Mouse (Mus musculus) lung, embryonic 15.5 days (tissue): ENCODE measurements around the gene AY358078. TPM values are rescaled to one million over a fixed set of nuclear protein-coding genes. Genes with fewer than 3 reads are reported as not detected.
"Not testable (repeated sequence)": the region's sequence is repeated elsewhere in the genome, so short reads cannot be mapped to it uniquely, and the experiment has no call there.

Experiments
- ATAC-seq: fragments of 200-750 bp; cut with Nextera tagmentation; 2 replicates; pipeline ENCODE4 v1.8.0; 2017; ENCODE audit warnings: moderate number of reproducible peaks, borderline replicate concordance; ENCODE audit not compliant: low FRiP score, low TSS enrichment; ENCODE audit errors: extremely low read depth
- H3K27ac ChIP-seq: fragments of 300-500 bp; sonication (generic); 2 replicates; pipeline ENCODE4 v1.5.1; 2015; ENCODE audit warnings: moderate library complexity, mild to moderate bottlenecking, inconsistent platforms
- H3K27me3 ChIP-seq: fragments of 300-500 bp; sonication (generic); 2 replicates; pipeline ENCODE4 v1.6.1; 2015; ENCODE audit warnings: inconsistent platforms
- H3K36me3 ChIP-seq: fragments of 300-500 bp; sonication (generic); 2 replicates; pipeline ENCODE4 v1.6.1; 2015; ENCODE audit warnings: inconsistent platforms
- H3K4me1 ChIP-seq: fragments of 300-500 bp; sonication (generic); 2 replicates; pipeline ENCODE4 v1.6.1; 2015; ENCODE audit warnings: inconsistent platforms
- H3K4me2 ChIP-seq: fragments of 300-500 bp; sonication (generic); 2 replicates; pipeline ENCODE4 v1.6.1; 2015; ENCODE audit warnings: inconsistent platforms, mild to moderate bottlenecking, moderate library complexity
- H3K4me3 ChIP-seq: fragments of 300-500 bp; sonication (generic); 2 replicates; pipeline ENCODE4 v1.5.1; 2015; ENCODE audit warnings: mild to moderate bottlenecking, inconsistent platforms
- H3K9ac ChIP-seq: fragments of 300-500 bp; sonication (generic); 2 replicates; pipeline ENCODE4 v1.6.1; 2015; ENCODE audit warnings: inconsistent platforms
- H3K9me3 ChIP-seq: fragments of 300-500 bp; sonication (generic); 2 replicates; pipeline ENCODE4 v1.6.1; 2016; ENCODE audit warnings: inconsistent platforms
- WGBS: fragments of 180-500 bp; shearing (Covaris S2); methylation state at CpG from one replicate; pipeline ENCODE4 v1.1.7; 2015; 5-methylcytosine and 5-hydroxymethylcytosine counted together
- polyA plus RNA-seq: library from polyadenylated mRNA; unstranded; fragments of >200 nt; fragmentation: Nextera tagmentation; extraction: Ambion mirVana; gene quantifications from 2 replicates; pipeline ENCODE4 v1.2.1, GENCODE M21; 2015

The AY358078 gene
- polyA plus RNA-seq, result not detected in 2 replicates

DNA sequence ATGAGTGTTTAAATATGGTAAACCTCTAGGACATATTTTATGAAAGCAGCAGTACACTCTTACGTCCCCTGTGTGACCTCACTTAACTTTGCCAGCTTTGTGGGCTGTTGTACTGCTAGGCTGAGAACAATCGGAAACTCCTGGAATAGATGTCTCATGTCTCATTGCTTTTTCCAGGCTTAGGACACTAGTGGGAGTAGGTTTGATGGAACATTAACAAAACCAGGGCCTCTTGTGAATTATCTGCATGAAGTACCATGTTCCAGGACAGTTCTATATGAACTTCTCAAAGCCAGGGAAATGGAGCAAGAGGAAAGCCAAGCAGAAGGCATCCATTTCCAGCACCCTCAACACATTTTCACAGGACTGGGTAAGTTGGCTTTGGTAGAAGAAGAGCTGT lies at the start of gene AY358078:
AY358078 (plus strand) TSS at position 301 of the 400 bp plus-strand sequence.
- H3K9ac ChIP-seq, result no peak within 1 kb of the TSS
- no peaks in the 10 kb centered on the region for H3K27me3 ChIP-seq
- H3K4me2 ChIP-seq, result no peak within 1 kb of the TSS
- no peak within 1 kb of the TSS for H3K4me3 ChIP-seq
- WGBS, result 66% methylated on average over 2 of the region's 2 CpGs
- H3K27ac ChIP-seq, result no peak within 1 kb of the TSS
- H3K4me1 ChIP-seq, result no peaks in the 10 kb centered on the region
- H3K9me3 ChIP-seq, result no peaks in the 10 kb centered on the region
- no peak for ATAC-seq
- no peaks in the 10 kb centered on the region for H3K36me3 ChIP-seq

DNA sequence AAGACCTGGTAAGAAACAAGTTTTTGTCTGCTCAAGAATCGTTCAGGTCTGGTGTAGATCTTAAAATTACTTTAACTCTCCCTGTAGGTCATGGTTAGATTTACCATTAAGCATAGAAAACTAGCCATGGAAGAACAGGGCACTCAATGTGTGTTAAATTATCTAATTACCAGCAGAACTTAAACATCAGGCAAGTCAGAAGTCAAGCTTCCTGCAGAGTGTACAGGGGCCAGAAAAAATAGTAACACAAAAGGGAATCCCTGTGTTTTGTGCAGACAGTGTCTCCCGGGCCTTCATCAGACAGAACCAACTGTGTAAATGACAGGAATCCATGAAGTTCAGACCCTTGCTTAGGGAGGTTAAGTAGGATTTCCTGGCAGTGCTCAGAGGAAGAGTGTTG lies 43.9 kb upstream of the AY358078 start:
- Histone ChIP-seq H3K4me2 (no peak overlapping the region), H3K27ac (no peak overlapping the region), H3K9ac (no peak overlapping the region), H3K27me3 (no peaks in the 10 kb centered on the region), H3K4me1 (no peaks in the 10 kb centered on the region), H3K36me3 (no peaks in the 10 kb centered on the region), H3K4me3 (no peak overlapping the region), H3K9me3 (no peaks in the 10 kb centered on the region)
- ATAC-seq, result no peak
- WGBS, result 71% methylated on average over 2 of the region's 2 CpGs

DNA sequence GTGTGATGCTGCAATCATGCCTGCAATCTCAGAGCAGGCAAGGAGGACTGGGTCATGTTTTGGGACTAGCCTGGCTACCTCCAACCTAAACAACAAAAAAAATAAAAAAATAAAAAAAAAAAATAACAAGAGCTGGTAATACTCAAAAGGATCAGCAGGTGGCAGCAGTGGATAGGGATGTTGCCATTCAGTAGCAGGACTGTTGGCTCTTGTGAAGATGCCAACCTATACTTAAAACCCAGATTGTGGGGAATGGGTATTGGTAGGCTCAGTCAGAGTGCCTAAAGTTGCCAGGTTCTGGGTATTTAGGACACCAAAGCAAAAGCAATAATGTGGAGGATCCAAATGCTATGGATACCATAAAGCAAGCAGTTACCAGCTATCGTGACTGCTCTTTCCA lies 28.5 kb upstream of the AY358078 start:
- H3K4me3 ChIP-seq, H3K9ac ChIP-seq, H3K4me1 ChIP-seq, ATAC-seq, H3K27me3 ChIP-seq, H3K4me2 ChIP-seq, H3K9me3 ChIP-seq, H3K27ac ChIP-seq, H3K36me3 ChIP-seq: not testable (repeated sequence)
- 70% methylated on average over 1 of the region's 1 CpGs for WGBS

DNA sequence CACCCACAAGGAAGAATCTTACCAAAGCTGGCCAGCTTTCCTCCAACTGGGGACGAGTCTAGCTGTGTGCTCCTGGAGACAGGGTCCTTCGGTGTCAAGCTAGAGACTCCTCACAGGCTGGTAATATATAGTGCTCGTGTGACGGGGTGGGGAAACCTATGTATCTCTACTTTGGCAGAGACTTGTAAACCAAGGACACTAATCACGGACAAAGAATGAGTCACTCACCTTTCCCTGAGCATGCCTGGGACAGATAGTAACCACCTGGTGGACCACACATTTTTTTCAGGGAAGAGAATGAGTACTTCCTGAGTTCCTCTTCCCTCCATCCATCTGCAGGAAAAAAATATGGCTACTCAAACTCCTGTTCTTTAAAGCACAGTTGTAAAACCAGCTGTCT lies 26.4 kb upstream of the AY358078 start, which contains the start of gene Ang4:
Ang4 (minus strand) TSS at position 101 of the 400 bp plus-strand sequence.
- Histone ChIP-seq H3K4me3 (no peak within 1 kb of the TSS), H3K4me1 (no peaks in the 10 kb centered on the region), H3K4me2 (no peak within 1 kb of the TSS), H3K27ac (no peak within 1 kb of the TSS), H3K9me3 (no peaks in the 10 kb centered on the region), H3K27me3 (no peaks in the 10 kb centered on the region), H3K9ac (no peak within 1 kb of the TSS), H3K36me3 (no peaks in the 10 kb centered on the region)
- no peak for ATAC-seq
- WGBS, result 68% methylated on average over 5 of the region's 5 CpGs

DNA sequence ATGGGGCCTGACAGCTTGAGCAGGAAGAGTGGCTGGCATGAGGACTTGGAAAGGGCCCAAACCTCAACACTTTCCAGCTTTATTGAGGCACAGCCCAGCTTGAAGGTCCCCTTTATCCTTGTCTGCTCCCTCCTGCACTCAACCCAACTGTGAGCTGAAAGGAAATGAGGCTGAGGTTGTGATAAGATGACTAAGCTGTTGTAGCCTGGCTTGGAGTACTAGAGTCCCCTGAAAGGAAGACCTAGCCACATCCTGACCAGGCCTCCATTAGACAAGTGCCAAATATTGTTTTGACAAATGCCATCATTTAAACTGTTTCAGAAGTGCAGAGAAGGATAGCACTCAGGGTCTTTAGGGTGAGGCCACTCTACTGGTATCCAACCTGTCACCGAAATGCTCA lies 22.1 kb upstream of the AY358078 start:
- no peaks in the 10 kb centered on the region for H3K9me3 ChIP-seq
- no peak overlapping the region for H3K4me3 ChIP-seq
- no peak overlapping the region for H3K4me2 ChIP-seq
- WGBS, result 91% methylated on average over 1 of the region's 1 CpGs
- H3K36me3 ChIP-seq, result no peaks in the 10 kb centered on the region
- H3K27ac ChIP-seq, result no peak overlapping the region
- no peak overlapping the region for H3K9ac ChIP-seq
- no peak for ATAC-seq
- no peaks in the 10 kb centered on the region for H3K4me1 ChIP-seq
- no peaks in the 10 kb centered on the region for H3K27me3 ChIP-seq

DNA sequence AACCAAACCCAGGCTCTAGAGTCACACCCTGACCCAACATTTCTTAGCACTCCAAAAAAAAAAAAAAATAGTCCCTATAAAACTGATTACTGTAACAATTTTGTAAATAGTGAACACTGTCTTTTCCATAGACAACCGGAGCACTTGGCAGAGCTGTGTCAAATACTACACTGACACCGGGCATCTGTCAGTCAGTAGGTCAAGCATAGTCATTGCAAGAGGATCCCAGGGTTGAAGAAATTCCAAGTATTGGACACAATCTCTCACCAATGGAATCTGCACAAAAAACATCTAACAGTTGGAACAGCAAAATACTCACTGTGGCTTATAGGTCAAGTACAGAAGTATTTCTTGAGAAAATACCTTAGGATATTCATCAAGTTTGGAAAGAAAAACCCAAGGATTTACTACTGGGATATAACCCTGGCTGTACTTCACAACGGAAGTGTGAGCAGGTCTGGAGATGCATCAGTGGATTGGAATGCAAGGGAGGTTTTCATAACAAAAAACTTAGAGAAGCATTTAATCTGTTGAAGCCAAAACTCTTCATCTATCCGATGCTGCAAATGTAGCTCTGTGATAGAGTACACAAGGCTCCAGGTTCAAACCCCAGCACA lies 20.9 kb upstream of the AY358078 start:
- Histone ChIP-seq H3K36me3 (no peaks in the 10 kb centered on the region), H3K27ac (no peak overlapping the region), H3K27me3 (no peaks in the 10 kb centered on the region), H3K9me3 (no peaks in the 10 kb centered on the region), H3K4me2 (no peak overlapping the region), H3K4me3 (no peak overlapping the region), H3K9ac (no peak overlapping the region), H3K4me1 (no peaks in the 10 kb centered on the region)
- 71% methylated on average over 4 of the region's 4 CpGs for WGBS
- ATAC-seq, result no peak

- no peak overlapping the region for H3K4me2 ChIP-seq
- no peak for ATAC-seq
- H3K27ac ChIP-seq, result no peak overlapping the region
- no peaks in the 10 kb centered on the region for H3K9me3 ChIP-seq
- H3K36me3 ChIP-seq, result no peaks in the 10 kb centered on the region
- H3K27me3 ChIP-seq, result no peaks in the 10 kb centered on the region
- H3K9ac ChIP-seq, result no peak overlapping the region
- WGBS, result 61% methylated on average over 4 of the region's 4 CpGs
- H3K4me1 ChIP-seq, result no peaks in the 10 kb centered on the region
- no peak overlapping the region for H3K4me3 ChIP-seq
These were observed 13.5 kb upstream of the AY358078 start for GRCm38 (mm10) chr14:51786335-51786734.

DNA sequence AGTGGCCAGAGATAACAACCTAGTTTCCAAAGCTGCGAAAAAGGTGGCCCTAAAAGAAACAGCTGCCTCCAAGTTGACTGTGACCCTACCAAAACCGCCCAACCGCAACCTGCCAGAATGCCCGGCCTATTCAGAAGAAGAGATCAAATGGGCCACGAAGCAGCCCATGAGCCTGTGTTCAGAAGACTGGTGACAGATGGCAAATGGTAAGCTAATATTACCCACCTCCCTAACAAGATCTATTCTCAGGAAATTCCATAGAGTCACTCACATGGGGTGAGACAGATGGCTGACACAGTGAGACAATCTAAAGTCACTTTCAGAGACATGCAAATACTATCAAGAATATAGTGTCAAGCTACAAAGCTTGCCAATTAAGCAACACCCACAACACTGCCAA lies 12.8 kb upstream of the AY358078 start:
- Histone ChIP-seq H3K9me3 (no peaks in the 10 kb centered on the region), H3K4me3 (no peak overlapping the region), H3K9ac (no peak overlapping the region), H3K4me2 (no peak overlapping the region), H3K27me3 (no peaks in the 10 kb centered on the region), H3K4me1 (no peaks in the 10 kb centered on the region), H3K27ac (no peak overlapping the region), H3K36me3 (no peaks in the 10 kb centered on the region)
- ATAC-seq, result no peak
- 82% methylated on average over 5 of the region's 5 CpGs for WGBS

DNA sequence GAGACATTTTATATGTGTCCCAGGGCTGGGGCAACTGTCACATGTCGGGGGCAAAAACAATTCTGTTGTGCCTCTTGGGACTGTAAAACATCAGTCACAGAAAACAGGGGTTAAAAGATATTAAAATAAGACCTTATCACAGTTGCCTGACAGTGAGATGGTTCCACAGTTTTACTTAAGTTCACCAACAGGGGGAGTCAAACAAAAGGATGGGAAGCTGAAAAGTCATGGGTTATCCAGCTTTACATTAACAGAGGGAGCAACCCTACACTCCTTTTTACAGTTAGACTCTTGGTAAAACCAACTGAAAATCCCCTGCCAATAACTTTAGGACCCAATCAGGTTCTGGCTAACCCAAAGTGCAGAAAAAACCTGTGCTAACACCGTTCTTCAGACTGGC lies 10.7 kb upstream of the AY358078 start:
- Histone ChIP-seq H3K9me3 (no peaks in the 10 kb centered on the region), H3K27me3 (no peaks in the 10 kb centered on the region), H3K4me3 (no peak overlapping the region), H3K36me3 (no peaks in the 10 kb centered on the region), H3K27ac (no peak overlapping the region), H3K4me1 (no peaks in the 10 kb centered on the region), H3K4me2 (no peak overlapping the region), H3K9ac (no peak overlapping the region)
- ATAC-seq, result no peak
- WGBS, result 80% methylated on average over 2 of the region's 2 CpGs

GRCm38 (mm10) chr14:51794106-51794505 lies 5.7 kb upstream of the AY358078 start:
- Histone ChIP-seq H3K9ac (no peak overlapping the region), H3K36me3 (no peaks in the 10 kb centered on the region), H3K27ac (no peak overlapping the region), H3K9me3 (no peaks in the 10 kb centered on the region), H3K27me3 (no peaks in the 10 kb centered on the region), H3K4me1 (no peaks in the 10 kb centered on the region), H3K4me2 (no peak overlapping the region), H3K4me3 (no peak overlapping the region)
- 47% methylated on average over 2 of the region's 2 CpGs for WGBS
- no peak for ATAC-seq

- H3K36me3 ChIP-seq, result no peaks in the 10 kb centered on the region
- H3K4me2 ChIP-seq, result no peak overlapping the region
- ATAC-seq, result no peak
- H3K9ac ChIP-seq, result no peak overlapping the region
- H3K27ac ChIP-seq, result no peak overlapping the region
- no peak overlapping the region for H3K4me3 ChIP-seq
- H3K4me1 ChIP-seq, result no peaks in the 10 kb centered on the region
- 48% methylated on average over 1 of the region's 1 CpGs for WGBS
- no peaks in the 10 kb centered on the region for H3K27me3 ChIP-seq
- H3K9me3 ChIP-seq, result no peaks in the 10 kb centered on the region
These were observed 26.8 kb downstream of the AY358078 start for GRCm38 (mm10) chr14:51826625-51827024.

- H3K9me3 ChIP-seq, H3K27ac ChIP-seq, H3K36me3 ChIP-seq, H3K4me1 ChIP-seq, ATAC-seq, H3K9ac ChIP-seq, H3K4me2 ChIP-seq, H3K27me3 ChIP-seq, H3K4me3 ChIP-seq: not testable (repeated sequence)
- 20% methylated on average over 5 of the region's 5 CpGs for WGBS
These were observed 28.0 kb downstream of the AY358078 start for GRCm38 (mm10) chr14:51827842-51828241.

DNA sequence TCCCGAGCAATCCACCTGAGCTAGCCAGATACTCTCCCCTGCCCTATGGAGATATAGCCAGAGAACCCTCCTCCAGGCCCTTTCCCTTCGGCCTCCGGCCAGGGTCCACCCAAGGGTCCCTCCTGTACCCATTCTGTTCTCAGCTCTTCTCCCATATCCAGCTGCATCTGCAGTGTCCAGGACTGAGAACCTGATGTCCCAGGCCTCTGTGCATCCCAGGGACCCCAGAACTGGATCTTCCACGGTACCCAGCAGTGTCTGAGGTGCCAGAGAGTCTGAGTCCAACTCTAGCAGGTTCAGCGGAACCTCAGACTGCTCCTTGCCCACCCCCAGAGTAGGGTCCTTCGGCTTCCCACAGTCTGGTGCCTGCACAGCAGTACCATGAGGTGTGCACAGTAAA lies 29.3 kb downstream of the AY358078 start:
- Histone ChIP-seq H3K4me3 (no peak overlapping the region), H3K9me3 (no peaks in the 10 kb centered on the region), H3K9ac (no peak overlapping the region), H3K27me3 (no peaks in the 10 kb centered on the region), H3K4me1 (no peaks in the 10 kb centered on the region), H3K4me2 (no peak overlapping the region), H3K36me3 (no peaks in the 10 kb centered on the region), H3K27ac (no peak overlapping the region)
- WGBS, result 73% methylated on average over 6 of the region's 6 CpGs
- no peak for ATAC-seq
